Mouse (Mus musculus): ENCODE results near the gene Meaf6. TPM values are rescaled to one million over a fixed set of nuclear protein-coding genes. Genes with fewer than 3 reads are reported as not detected.

Meaf6 gene
- total RNA-seq, 2 experiments from 2014 or later: 22.6 to 24.5 TPM

DNA sequence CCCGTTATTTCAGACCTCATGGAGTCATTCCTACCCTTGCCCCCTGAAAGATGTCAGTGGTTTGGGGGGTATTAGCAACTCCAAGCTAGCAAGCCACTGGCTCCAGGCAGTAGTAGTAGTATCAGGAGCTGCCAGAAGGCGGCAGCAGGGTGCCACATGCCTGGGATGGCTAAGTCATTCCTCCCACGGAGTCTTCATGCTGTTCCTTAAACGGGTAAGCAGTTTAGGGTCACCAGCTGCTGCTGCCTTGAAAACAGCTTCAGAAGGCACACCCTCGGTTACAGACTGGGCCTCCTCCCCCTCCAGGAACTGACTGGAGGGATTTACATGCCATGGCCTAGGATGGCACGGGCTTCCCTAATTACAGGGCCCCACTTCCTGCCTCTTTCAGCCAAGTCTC is 29.7 kb downstream of the Meaf6 start:
- intact Hi-C loops (cut with DNase I): no loop called here
- DNase-seq: peak; percentile 86 to 90

DNA sequence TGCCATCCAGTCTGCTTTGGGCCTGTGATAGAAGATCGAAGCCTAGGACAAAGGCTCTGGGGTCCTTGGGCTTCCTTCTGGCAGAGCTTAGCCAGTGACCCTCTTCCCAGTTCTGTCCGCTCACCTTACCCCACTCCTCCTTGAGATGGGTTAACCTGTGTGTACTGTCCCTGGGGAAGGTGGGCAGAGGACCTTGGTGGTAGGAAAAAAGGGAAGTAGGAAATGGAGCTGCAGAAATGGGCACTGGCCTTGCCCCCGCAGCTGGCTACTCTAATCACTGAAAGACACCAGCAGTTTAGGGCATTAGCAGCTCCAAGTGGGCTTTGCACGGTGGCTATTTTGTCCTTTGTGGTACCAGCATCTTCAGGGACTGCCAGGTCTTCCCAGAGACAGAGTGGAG is 30.1 kb downstream of the Meaf6 start:
- intact Hi-C loops (cut with DNase I): no loop called here
- no peak for DNase-seq

DNA sequence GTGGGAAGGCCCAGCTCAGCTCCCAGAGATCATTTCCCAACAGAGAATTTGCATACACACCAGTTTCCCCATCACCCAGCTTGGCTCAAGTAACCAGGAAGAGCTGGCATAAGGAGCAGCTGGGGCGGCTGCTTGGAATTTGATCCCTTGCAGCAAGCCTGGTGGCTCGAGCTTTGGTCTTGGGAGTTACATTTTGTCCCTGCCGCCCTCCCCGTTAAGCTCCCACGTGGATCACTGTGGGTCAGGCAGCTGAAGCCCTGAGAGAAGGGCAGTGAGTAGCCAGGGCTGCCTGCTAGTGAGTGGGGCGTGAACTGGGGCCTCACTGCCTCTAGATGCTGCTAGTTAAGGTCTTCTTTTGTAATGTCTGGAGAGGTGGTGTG is 30.8 kb downstream of the Meaf6 start:
- intact Hi-C loops (cut with DNase I): no loop called here
- DNase-seq: no peak

DNA sequence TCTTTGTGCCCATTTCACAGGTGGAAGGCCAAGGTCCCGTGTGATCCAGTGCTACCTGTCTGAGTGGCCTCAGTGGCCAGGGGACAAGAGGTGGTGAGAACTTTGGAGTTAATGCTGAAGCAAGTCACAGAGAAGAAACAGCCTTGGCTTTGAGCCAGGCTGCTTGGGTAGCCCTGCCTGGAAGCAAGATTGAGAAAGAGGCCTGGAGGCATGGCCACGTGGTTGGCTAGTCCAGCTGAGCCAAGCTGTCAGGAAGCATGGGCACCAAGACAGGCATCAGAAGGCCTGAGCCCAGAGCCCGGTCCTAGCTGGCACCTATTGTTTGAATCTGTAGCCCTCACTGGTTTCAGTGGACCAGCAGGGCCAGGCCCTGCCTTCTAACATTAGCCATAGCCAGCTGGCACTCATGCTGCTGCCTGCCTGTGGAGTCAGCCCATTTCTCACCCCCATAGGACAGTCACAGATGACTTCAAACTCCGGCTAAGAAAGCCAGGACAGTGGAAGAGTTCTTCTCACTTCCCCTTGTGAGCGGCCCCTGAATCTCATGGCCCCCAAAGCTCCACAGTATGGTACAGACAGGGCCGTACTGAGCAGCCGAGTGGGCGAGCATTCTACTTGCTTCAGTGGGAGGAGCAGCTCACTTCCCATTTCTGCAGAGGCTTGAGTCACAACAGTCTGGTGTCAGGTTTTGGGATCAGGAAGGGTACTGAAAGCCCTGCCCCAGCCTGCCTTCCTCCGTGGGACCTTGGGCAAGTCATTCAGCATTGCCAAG is 31.3 kb downstream of the Meaf6 start:
- intact Hi-C loops (cut with DNase I): no loop called here

DNA sequence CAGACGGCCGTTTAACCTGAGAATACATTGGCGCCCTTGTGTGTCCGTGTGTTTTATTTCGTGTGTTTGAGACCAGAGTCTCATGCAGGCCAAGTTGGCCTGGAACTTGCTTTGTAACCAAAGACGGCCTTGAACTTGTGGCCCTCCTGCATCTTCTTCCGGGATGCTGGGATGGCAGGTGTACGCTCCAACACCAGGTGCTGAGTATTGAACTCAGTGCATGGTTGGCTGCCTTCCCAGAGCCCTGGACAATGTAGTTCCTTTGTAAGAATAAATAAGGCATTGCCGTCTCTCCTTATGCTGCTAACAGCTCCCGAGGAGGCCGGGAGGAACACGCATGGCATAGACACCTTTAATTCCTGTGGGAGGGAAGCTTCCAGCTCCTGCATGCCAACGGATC is 32.0 kb downstream of the Meaf6 start:
- intact Hi-C loops (cut with DNase I): no loop called here

More for the DNA sequence above, 31.3 kb downstream of the Meaf6 start:
- DNase-seq: peak; percentile 54 to 59

DNA sequence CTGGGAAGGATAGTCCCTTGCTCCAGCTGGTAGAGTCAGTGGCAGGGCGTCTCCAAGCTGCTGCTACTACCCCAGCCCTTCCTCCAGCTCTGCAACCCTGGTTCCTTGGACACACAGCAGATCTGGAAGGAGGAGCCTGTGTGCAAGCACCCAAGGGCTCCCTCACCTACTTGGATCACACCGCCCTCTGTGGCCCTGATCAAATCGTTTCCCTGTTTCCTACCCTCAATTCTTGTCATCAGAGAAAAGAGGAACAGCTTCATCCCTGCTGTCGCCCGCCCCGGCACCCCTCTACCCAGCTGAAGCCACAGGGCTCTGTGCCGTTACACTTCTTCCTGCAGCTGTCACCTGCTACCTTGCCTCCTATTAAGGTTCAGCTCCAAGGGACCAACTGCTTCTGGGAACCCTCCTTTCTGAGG is 33.0 kb downstream of the Meaf6 start:
- intact Hi-C loops (cut with DNase I): no loop called here
- DNase-seq: no peak

More for the DNA sequence above, 32.0 kb downstream of the Meaf6 start:
- no peak for DNase-seq

DNA sequence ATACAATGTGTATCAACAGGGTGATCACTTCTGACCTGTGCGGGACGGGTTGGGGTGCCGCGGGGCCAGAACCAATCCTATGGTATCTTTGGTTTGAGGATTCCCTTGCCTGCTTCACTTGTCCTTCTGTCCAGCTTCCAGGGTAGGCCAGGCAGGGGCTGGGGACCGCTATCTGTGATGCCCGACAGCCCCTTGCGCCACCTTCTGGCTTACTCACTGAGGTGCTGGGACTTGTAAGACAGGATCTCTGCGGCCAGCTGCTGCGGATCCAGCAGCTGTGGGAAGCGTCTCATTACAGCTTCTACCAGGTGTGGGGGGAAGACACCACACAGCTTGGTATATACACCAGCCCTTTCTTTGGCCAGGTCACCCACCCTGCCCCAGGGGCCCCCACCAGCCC is 34.1 kb downstream of the Meaf6 start:
- no peak for DNase-seq
- intact Hi-C loops (cut with DNase I): no loop called here

DNA sequence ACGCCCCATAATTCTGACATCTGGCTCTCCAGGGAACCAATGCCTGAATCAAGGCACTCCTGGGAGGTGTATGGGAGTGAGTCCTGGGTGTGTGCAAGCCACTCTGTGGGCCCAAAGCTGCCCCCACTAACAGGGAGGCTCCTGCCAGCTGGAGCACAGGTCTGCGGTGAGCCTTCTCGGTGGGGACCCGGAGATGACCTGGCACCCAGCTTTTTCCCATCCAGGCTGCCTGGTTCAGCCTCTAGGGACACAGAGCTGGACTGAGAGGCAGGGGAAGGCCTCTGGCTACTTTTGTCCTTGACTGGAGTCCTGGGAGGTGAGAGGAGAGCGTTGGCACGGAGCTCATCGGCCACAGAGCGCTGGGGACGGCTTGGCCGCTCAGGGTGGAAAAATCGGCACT is 34.8 kb downstream of the Meaf6 start:
- intact Hi-C loops (cut with DNase I): no loop called here

DNA sequence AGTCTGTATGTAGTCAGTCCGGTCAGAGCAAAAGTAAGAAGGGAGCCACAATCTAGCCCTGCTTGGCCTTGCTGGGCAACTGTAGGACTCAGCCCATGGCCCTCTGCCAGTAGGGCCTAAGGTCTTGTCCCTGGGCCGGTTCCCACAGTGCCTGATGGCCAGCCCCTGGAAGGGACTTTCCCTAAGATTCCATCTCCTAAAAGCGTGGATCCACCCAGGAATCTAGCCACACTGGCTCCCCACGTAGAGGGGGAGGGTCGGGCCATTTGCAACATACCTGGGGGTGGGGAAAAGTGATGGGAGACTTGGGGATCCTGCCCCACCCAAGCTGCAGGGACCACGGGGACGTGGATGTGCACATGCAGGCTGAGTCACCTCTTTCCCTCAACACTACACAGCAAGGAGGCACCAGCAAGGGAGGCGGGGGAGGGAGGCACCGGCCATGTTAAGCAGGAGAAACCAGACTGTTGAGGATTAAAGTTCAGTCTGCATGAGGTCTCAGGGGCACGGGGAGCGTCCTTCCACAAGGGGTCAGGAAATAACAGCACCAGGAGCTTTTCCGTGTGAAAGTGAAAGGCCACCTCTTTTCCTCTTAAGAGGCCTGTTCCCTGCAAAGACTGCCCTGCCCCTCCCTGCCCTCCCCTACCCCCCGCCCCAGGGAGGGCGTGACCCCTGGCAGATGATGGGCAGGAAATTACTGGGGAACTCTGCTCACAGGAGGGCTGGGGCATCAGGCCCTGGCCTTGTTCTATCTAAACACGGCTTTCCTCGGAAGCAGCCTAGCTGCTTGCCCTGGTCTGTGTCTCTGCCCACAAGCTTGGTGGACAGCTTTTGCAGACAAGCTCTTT is 37.7 kb downstream of the Meaf6 start:
- intact Hi-C loops (cut with DNase I): no loop called here
- DNase-seq: peak; percentile 59

More for the DNA sequence above, 34.8 kb downstream of the Meaf6 start:
- no peak for DNase-seq

DNA sequence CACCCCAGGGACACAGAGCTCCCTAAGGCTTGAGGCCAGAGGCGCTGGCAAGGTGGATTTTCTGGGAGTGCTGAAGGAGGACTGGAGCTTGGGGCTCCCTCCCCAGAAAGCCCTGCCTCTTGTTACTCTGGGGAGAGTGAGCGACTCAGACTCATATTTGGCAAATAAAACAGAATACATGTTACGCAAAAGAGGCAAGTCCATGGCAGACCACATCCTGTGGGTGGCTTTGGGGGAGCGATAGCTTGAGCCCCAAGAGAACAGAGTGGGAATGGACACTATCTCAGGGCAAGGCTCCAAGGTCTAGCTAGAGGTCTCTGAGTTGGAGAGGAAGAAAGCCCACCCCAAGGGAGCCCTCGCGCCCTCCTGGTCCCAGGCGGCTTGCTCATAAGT is 38.3 kb downstream of the Meaf6 start:
- peak in 1 of 2 experiments; percentile 53 for DNase-seq
- intact Hi-C loops (cut with DNase I): no loop called here

DNA sequence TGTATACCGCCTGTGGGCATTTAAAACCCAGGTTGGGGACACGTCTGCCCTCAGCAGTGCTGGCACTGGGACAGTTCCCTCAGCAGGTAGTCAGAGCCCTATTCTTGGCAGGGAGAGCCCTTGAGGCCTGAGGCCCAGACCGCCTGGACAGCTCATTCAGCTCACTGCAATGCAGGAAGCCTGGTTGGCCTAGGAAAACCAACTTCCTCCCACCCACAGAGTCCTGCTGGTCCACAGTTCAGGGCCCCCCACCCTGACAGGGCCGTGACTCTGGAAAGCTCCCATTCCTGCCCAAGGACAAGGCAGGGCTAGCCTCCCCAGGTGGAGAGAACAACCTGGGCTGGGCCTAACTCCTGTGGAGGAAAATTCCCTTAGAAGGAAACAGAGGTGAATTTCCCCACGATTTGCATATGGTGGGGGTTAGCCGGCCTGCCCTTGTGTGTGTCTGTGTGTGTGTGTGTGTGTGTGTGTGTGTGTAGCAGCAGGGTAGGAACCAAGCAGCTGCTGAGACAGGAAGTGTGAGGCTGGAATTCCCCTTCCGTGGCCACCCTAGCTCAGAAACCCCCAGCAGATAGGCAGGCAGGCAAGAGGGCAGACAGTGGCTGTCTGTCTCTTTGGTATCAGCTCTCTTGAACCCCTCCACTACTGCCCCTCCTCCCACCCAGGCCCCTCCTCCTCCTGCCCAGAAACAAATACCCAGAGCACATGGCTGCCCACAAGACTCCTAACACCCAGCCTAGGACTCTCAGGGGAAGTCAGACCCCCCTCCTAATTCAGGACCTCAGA is 39.7 kb downstream of the Meaf6 start:
- peak in 1 of 2 experiments; percentile 44 for DNase-seq

DNA sequence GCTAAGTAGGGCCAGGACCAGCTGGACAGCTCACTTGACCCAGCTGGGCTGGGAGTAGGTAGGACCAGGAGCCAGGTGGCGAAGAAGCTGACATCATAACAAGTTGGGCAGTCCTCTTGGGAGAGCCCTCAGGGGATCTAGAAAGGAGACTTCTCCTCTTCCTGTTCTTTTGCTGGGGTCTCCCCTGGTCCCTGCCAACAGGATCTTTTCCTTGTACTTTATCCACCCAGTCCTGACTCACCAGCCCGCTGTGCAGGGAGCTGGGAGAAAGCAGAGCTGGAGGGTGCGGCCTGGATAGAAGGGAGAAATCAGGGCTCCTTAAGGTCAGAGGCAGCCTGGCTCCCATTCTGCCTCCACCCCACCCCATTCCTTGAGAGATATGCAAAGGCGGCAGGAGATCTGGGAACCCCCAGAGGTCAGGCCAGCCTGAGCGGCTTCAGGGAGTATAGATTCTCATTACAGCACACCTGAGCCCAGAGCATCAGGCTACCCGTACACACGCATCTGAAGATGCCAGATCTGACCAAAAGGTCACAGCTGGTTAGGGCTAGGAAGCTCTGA is 40.5 kb downstream of the Meaf6 start:
- intact Hi-C loops (cut with DNase I): no loop called here
- no peak for DNase-seq

More for the DNA sequence above, 39.7 kb downstream of the Meaf6 start:
- intact Hi-C loops (cut with DNase I): no loop called here

DNA sequence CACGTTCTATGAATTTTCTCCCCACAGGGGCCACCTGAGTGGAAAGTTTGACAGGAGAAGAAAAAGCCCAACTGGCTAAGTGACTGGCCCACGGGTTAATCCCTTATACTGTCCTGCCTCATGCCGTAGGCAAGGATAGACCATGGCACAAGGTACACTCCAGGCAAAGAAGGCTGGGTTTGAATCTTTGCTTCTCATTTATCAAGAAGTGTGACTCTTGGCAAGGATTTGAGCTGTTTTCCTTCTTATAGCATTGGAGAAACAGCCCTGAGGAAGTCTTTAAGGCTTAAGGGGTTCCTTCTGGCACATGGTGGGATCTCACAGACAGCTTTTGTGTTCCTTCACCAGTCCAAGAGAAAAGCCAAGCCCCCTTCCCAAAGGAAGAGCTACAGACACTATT is 41.3 kb downstream of the Meaf6 start:
- no peak for DNase-seq
- intact Hi-C loops (cut with DNase I): no loop called here

DNA sequence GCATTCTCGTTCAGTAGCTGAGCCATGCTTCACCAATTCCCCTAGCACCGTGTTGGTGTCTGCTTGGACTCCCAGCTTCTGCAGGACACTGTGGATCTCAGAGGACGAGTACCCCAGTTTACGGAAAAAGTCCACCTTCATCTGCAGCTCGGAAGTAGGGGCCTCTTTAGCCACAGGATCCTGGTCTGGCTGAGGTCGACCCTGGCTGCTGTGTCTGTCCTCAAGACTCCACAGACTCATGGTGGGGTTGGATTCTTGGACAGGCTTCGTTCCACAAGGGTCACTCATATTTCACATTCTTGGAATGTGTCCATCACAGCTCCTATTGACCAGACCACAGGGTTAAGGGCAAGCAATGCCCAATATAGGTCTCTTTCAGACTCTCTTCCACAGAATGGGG is 41.8 kb downstream of the Meaf6 start:
- intact Hi-C loops (cut with DNase I): no loop called here
- DNase-seq: no peak

DNA sequence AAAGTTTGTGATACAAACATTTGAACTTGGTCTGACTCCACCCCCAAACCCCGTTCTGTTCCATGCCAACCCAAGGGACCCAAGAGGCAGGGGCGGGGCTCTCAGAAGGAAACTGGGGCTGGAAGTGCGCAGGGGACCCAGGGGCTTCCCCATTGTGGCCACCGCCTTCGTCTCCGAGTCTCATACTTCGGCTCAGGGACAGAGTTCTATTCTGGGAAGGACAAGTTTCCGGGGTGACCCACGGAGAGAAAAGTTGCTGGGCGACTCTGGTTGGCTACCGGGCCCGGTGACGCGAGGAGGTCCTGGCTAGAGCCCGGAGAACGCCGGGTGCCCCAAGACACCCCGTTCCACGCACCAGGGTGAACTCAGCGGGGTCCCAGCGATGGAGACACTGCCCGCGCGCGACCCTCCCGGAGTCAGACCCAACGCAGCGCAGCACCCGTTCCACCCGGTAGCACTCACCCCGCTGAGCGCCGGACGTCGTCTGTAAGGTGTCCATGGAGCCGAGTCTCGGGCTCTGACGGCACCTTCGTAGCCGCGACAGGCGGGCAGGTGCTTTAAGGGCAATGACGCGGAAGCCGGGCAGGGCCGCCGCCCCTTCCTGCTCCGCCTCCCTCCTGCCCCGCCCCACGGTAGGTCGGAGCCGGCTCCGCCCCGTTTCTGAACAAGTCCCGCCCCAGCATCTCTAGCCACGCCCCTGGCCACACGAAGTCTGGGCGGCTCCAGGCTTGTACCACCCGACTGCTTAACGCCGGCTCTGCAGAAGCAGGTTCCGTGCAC is 42.6 kb downstream of the Meaf6 start, which contains the start of gene Zc3h12a:
Gene Zc3h12a, minus strand, starts transcription at position 536 of the 780 bp plus-strand sequence.
- intact Hi-C loops (cut with DNase I): no loop called here
- DNase-seq: peak; percentile 89 to 93

DNA sequence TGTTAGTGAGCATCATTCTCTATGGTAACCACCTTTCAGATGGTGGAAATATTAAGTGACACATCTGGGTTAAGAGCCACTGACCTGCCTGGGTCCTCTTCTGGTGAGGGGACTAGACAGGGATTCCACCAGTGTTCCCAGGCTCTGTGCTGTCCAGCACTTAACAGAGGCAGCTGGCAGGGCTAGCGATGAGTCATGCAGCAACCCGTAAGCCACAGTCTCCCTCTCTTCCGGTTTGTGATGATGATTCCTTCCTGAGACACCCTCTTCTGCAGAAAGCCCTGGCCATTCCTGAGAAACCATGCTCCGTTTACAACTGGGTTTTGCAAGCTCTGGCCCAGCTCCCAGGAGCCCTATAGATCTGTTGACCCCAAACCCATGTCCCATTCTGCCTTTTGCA is 46.6 kb downstream of the Meaf6 start:
- intact Hi-C loops (cut with DNase I): no loop called here
- peak; percentile 38 to 45 for DNase-seq

DNA sequence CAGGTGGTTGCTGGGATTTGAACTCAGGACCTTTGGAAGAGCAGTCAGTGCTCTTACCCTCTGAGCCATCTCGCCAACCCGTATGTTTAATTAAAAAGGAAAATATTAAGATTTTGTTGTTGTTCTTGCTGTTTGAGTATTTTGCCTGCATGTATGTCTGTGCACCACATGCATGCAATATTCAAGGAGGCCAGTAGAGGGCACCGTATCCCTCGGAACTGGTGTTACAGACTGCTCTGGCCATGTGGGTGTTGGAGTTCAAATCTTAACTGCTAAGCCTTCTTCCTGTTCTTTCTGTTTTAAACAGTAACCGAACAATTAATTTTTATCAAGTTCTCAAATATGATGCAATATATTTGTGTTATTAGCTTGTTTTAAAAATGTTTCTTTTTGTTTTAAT is 47.5 kb downstream of the Meaf6 start:
- peak; percentile 59 to 77 for DNase-seq
- intact Hi-C loops (cut with DNase I): no loop called here

DNA sequence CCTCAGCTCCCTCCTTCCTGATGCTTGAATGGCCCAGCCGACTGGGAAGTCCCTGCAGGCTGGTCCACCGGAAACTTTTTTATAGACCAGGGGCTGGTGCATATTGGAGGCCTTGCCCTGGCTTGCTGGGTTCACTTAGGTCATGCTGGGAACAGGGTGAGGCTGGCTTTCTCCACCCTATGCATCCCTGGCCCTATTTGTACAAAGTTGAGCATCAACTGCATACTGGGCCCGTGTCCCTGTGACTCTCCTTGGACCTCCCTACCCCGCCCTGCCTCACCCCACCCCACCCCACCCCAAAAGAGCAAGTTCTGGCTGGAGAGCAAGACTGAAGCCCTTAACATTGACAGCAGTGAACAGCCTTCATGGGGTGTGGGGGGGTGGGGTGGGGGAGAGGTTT is 49.3 kb downstream of the Meaf6 start:
- DNase-seq: no peak

DNA sequence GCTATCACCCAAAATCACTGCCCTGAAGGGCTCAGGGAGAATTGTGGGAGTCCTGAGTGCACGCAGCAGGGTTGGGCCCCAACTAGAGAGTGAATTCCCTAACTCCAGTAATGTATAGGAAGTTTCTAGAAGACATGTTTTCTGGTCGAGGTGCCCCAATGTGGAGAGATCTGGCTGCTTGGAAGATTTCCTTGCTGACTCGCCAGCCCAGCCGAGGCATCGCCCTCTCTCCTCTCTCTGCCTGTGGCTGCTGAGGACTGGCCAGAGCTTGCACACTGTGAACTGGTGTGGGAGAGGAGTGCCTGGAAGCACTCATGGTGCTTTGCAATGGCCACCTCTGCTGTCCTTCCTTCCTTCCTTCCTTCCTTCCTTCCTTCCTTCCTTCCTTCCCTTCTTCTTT is 49.7 kb downstream of the Meaf6 start:
- no peak for DNase-seq
- intact Hi-C loops (cut with DNase I): no loop called here

More for the DNA sequence above, 49.3 kb downstream of the Meaf6 start:
- intact Hi-C loops (cut with DNase I): no loop called here

Measured in heart, postnatal 14 days (tissue).